Mouse (Mus musculus): Measurements from ENCODE around the gene Zmat5. TPM values are rescaled to one million over a fixed set of nuclear protein-coding genes. Genes with fewer than 3 reads are reported as not detected.

Zmat5 gene
- polyA plus RNA-seq, 1 experiment, result 5.8 TPM

DNA sequence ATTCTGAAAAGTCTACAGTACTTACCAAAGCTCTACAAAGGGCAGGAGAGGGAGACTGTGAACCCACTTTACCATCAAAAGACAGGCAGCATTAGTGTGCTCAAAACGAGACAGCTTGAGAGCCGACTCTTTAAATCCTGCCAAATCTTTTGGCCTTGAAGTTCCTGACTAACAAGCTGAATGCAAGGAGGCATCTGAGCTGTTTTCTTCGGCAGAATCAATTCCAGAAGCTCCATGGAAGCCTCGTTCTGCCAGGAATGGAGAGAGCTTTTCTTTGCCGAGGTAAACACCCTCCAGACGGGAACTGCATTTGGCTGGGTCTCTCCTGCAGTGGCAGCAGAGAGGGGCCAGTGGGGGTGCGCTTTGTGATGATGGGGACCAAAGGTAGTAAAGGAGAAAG, 64.8 kb downstream of the Zmat5 start:
- no peaks in the 10 kb centered on the region for H3K27me3 ChIP-seq (ENCODE audit: control insufficient read depth)
- no peaks in the 10 kb centered on the region for H3K9me3 ChIP-seq (ENCODE audit: control insufficient read depth, low read length)
- TF ChIP-seq GATA1 (IDR thresholded peaks at IDR 0.05; ENCODE audit: low read length), result no peak
- TF ChIP-seq TAL1 (IDR thresholded peaks at IDR 0.05; ENCODE audit: low read length), result no peak
- peaks cover 29% of the 10 kb centered on the region for H3K36me3 ChIP-seq (ENCODE audit: control insufficient read depth)
- no peak overlapping the region for H3K4me3 ChIP-seq (replicated peaks)
- H3K4me1 ChIP-seq (ENCODE audit: control insufficient read depth), result no peaks in the 10 kb centered on the region

GRCm38 (mm10) chr11:4769881-4770280, 65.4 kb downstream of the Zmat5 start:
- TF ChIP-seq TAL1 (IDR thresholded peaks at IDR 0.05; ENCODE audit: low read length) (no peak), GATA1 (IDR thresholded peaks at IDR 0.05; ENCODE audit: low read length) (no peak)
- Histone ChIP-seq H3K4me3 (replicated peaks) (no peak overlapping the region), H3K4me1 (ENCODE audit: control insufficient read depth) (no peaks in the 10 kb centered on the region), H3K27me3 (ENCODE audit: control insufficient read depth) (no peaks in the 10 kb centered on the region), H3K9me3 (ENCODE audit: control insufficient read depth, low read length) (no peaks in the 10 kb centered on the region), H3K36me3 (ENCODE audit: control insufficient read depth) (peaks cover 29% of the 10 kb centered on the region)

GRCm38 (mm10) chr11:4771756-4772155, 67.3 kb downstream of the Zmat5 start:
- no peaks in the 10 kb centered on the region for H3K27me3 ChIP-seq (ENCODE audit: control insufficient read depth)
- TF ChIP-seq TAL1 (IDR thresholded peaks at IDR 0.05; ENCODE audit: low read length) (no peak), GATA1 (IDR thresholded peaks at IDR 0.05; ENCODE audit: low read length) (no peak)
- H3K36me3 ChIP-seq (ENCODE audit: control insufficient read depth), result peaks cover 33% of the 10 kb centered on the region
- no peaks in the 10 kb centered on the region for H3K9me3 ChIP-seq (ENCODE audit: control insufficient read depth, low read length)
- H3K4me1 ChIP-seq (ENCODE audit: control insufficient read depth), result no peaks in the 10 kb centered on the region
- no peak overlapping the region for H3K4me3 ChIP-seq (replicated peaks)

GRCm38 (mm10) chr11:4772925-4773324, 68.4 kb downstream of the Zmat5 start:
- peaks cover 37% of the 10 kb centered on the region for H3K36me3 ChIP-seq (ENCODE audit: control insufficient read depth)
- TF ChIP-seq TAL1 (IDR thresholded peaks at IDR 0.05; ENCODE audit: low read length), result no peak
- TF ChIP-seq GATA1 (IDR thresholded peaks at IDR 0.05; ENCODE audit: low read length), result no peak
- H3K4me3 ChIP-seq (replicated peaks), result no peak overlapping the region
- no peaks in the 10 kb centered on the region for H3K27me3 ChIP-seq (ENCODE audit: control insufficient read depth)
- H3K9me3 ChIP-seq (ENCODE audit: control insufficient read depth, low read length), result no peaks in the 10 kb centered on the region
- H3K4me1 ChIP-seq (ENCODE audit: control insufficient read depth), result no peaks in the 10 kb centered on the region

- H3K27me3 ChIP-seq (ENCODE audit: control insufficient read depth), result no peaks in the 10 kb centered on the region
- H3K36me3 ChIP-seq (ENCODE audit: control insufficient read depth), result peaks cover 70% of the 10 kb centered on the region
- no peak overlapping the region for H3K4me3 ChIP-seq (replicated peaks)
- no peaks in the 10 kb centered on the region for H3K4me1 ChIP-seq (ENCODE audit: control insufficient read depth)
- TF ChIP-seq GATA1 (IDR thresholded peaks at IDR 0.05; ENCODE audit: low read length), result no peak
- no peak for TF ChIP-seq TAL1 (IDR thresholded peaks at IDR 0.05; ENCODE audit: low read length)
- no peaks in the 10 kb centered on the region for H3K9me3 ChIP-seq (ENCODE audit: control insufficient read depth, low read length)
Observed at GRCm38 (mm10) chr11:4780927-4781326, 76.4 kb downstream of the Zmat5 start.

GRCm38 (mm10) chr11:4783116-4783515, 78.6 kb downstream of the Zmat5 start:
- Histone ChIP-seq H3K9me3 (ENCODE audit: control insufficient read depth, low read length) (no peaks in the 10 kb centered on the region), H3K4me1 (ENCODE audit: control insufficient read depth) (no peaks in the 10 kb centered on the region), H3K4me3 (replicated peaks) (no peak overlapping the region), H3K27me3 (ENCODE audit: control insufficient read depth) (no peaks in the 10 kb centered on the region), H3K36me3 (ENCODE audit: control insufficient read depth) (peaks cover 78% of the 10 kb centered on the region)
- no peak for TF ChIP-seq GATA1 (IDR thresholded peaks at IDR 0.05; ENCODE audit: low read length)

GRCm38 (mm10) chr11:4784629-4785142, 80.2 kb downstream of the Zmat5 start:
- H3K27me3 ChIP-seq (ENCODE audit: control insufficient read depth), result no peaks in the 10 kb centered on the region
- H3K36me3 ChIP-seq (ENCODE audit: control insufficient read depth), result peaks cover 80% of the 10 kb centered on the region
- no peaks in the 10 kb centered on the region for H3K4me1 ChIP-seq (ENCODE audit: control insufficient read depth)
- no peak overlapping the region for H3K4me3 ChIP-seq (replicated peaks)
- TF ChIP-seq TAL1 (IDR thresholded peaks at IDR 0.05; ENCODE audit: low read length), result no peak
- TF ChIP-seq GATA1 (IDR thresholded peaks at IDR 0.05; ENCODE audit: low read length), result no peak
- H3K9me3 ChIP-seq (ENCODE audit: control insufficient read depth, low read length), result no peaks in the 10 kb centered on the region

Other genes starting within 250 kb of the Zmat5 start
- 3.6 and 4.2 TPM in 2 replicates for gene Mtmr3, start 109.8 kb upstream of the Zmat5 start, polyA plus RNA-seq (2012)
- gene Gm11032, start 84.6 kb upstream of the Zmat5 start, polyA plus RNA-seq (2012), result not detected in 2 replicates
- 4.5 and 5.3 TPM in 2 replicates for gene Ascc2, start 66.9 kb upstream of the Zmat5 start, polyA plus RNA-seq (2012)
- gene Uqcr10, start 336 bp upstream of the Zmat5 start, polyA plus RNA-seq (2012), result 7.9 and 8.8 TPM in 2 replicates
- not detected in 2 replicates for gene Cabp7, start 42.1 kb downstream of the Zmat5 start, polyA plus RNA-seq (2012)
- gene Nf2, start 144.9 kb downstream of the Zmat5 start, polyA plus RNA-seq (2012), result 1.5 and 1.6 TPM in 2 replicates
- gene Nipsnap1, start 169.3 kb downstream of the Zmat5 start, polyA plus RNA-seq (2012), result 0.38 and 0.72 TPM in 2 replicates
- 0.29 and 0.65 TPM in 2 replicates for gene Thoc5, start 190.6 kb downstream of the Zmat5 start, polyA plus RNA-seq (2012)
- 0.01 and 0.02 TPM in 2 replicates for gene Nefh, start 243.4 kb downstream of the Zmat5 start, polyA plus RNA-seq (2012)